ENCODE assay signal across 9 mouse cellular contexts in genomic region chr1:22805726-22806625, GRCm38 (mm10). TPM values are rescaled to one million over a fixed set of nuclear protein-coding genes. Genes with fewer than 3 reads are reported as not detected.
DNase-seq lines count a peak whose midpoint lies in the region; ATAC-seq lines count a peak whose summit lies in the region.
"Had no signal": no experiment of that assay in that cellular context is flagged by ENCODE, and none has a peak within 500 bp of the region (broad histone marks: within the 10 kb centered on the region; RNA-seq: fewer than 3 reads in every experiment).

Rims1 (minus strand) TSS chr1:22805994.

- intact Hi-C loops in heart, postnatal 25 days (cut with DNase I): loop anchor here (10.0 kb wide), 1 partner anchor 339 kb away; no protein-coding TSS in a partner anchor

- H3K9me3 ChIP-seq in hindbrain, embryonic 16.5 days (ENCODE audit: control insufficient read depth, low read length): no peaks in the 10 kb centered on the region
- H3K9me3 ChIP-seq in limb, embryonic 10.5 days (replicated peaks): no peaks in the 10 kb centered on the region
- H3K9me3 ChIP-seq in midbrain, embryonic 12.5 days: no peaks in the 10 kb centered on the region
- no peaks in the 10 kb centered on the region for H3K9me3 ChIP-seq in stomach, embryonic 14.5 days (ENCODE audit: control insufficient read depth, low read depth, low read length)

- DNase-seq in heart, adult 18-20 months: peak; percentile 22
- no peak for DNase-seq in heart, postnatal 25 days (ENCODE audit: low spot score)
- DNase-seq in cerebellum, postnatal 25 days: peak; percentile 90 to 91
- peak; percentile 25 to 39 for DNase-seq in frontal cortex, postnatal 25 days (ENCODE audit: low spot score in 2 of 2)
- peak; percentile 71 for DNase-seq in limb, embryonic 10.5 days (ENCODE audit: low spot score)

- peak; percentile 94 for ATAC-seq in hindbrain, embryonic 16.5 days
- ATAC-seq in midbrain, embryonic 12.5 days (ENCODE audit: low FRiP score, low read depth): peak; percentile 94
- peak; percentile 88 for ATAC-seq in stomach, embryonic 14.5 days (ENCODE audit: insufficient number of reproducible peaks, insufficient read depth, low FRiP score, low read depth)

- peak within 1 kb of the TSS; percentile 80 for H3K4me2 ChIP-seq in hindbrain, embryonic 16.5 days (ENCODE audit: low read length)
- H3K4me2 ChIP-seq in midbrain, embryonic 12.5 days (replicated peaks): peak within 1 kb of the TSS; percentile 82
- peak within 1 kb of the TSS; percentile 88 for H3K4me2 ChIP-seq in stomach, embryonic 14.5 days (replicated peaks; ENCODE audit: low read depth, low read length)

- peaks cover 18% of the 10 kb centered on the region for H3K4me1 ChIP-seq in hindbrain, embryonic 16.5 days (ENCODE audit: control insufficient read depth, insufficient read depth, low read depth, low read length)
- H3K4me1 ChIP-seq in limb, embryonic 10.5 days: peaks cover 10% of the 10 kb centered on the region
- peaks cover 11% of the 10 kb centered on the region; the same call in 1 of the 2 replicates for H3K4me1 ChIP-seq in midbrain, embryonic 12.5 days
- no peaks in the 10 kb centered on the region for H3K4me1 ChIP-seq in stomach, embryonic 14.5 days (ENCODE audit: control insufficient read depth, insufficient read depth, low read length)

- peak within 1 kb of the TSS; percentile 91 for H3K27ac ChIP-seq in hindbrain, embryonic 16.5 days (ENCODE audit: low read depth, low read length)
- H3K27ac ChIP-seq in limb, embryonic 10.5 days: peak within 1 kb of the TSS; percentile 85
- H3K27ac ChIP-seq in midbrain, embryonic 12.5 days (replicated peaks): peak within 1 kb of the TSS; percentile 80
- no peak within 1 kb of the TSS for H3K27ac ChIP-seq in stomach, embryonic 14.5 days (ENCODE audit: low read length)
- H3K27ac ChIP-seq: macrophage had no signal

- H3K9ac ChIP-seq in hindbrain, embryonic 16.5 days (ENCODE audit: low read depth, low read length): peak within 1 kb of the TSS; percentile 95
- H3K9ac ChIP-seq in midbrain, embryonic 12.5 days (replicated peaks): peak within 1 kb of the TSS; percentile 89
- H3K9ac ChIP-seq in stomach, embryonic 14.5 days (replicated peaks; ENCODE audit: low read depth, low read length): peak within 1 kb of the TSS; percentile 39

- H3K4me3 ChIP-seq in hindbrain, embryonic 16.5 days (ENCODE audit: low read length): peak within 1 kb of the TSS; percentile 58
- H3K4me3 ChIP-seq in limb, embryonic 10.5 days: peak within 1 kb of the TSS; percentile 72
- peak within 1 kb of the TSS; percentile 79 for H3K4me3 ChIP-seq in midbrain, embryonic 12.5 days
- H3K4me3 ChIP-seq in stomach, embryonic 14.5 days (ENCODE audit: low read depth, low read length): peak within 1 kb of the TSS; percentile 40

- WGBS in hindbrain, embryonic 16.5 days: under 1% methylated on average over 37 of the region's 76 CpGs
- WGBS in limb, embryonic 10.5 days: under 1% methylated on average over 49 of the region's 76 CpGs
- WGBS in midbrain, embryonic 12.5 days: under 1% methylated on average over 40 of the region's 76 CpGs
- WGBS in stomach, embryonic 14.5 days: 2% methylated on average over 71 of the region's 76 CpGs

- H3K36me3 ChIP-seq in hindbrain, embryonic 16.5 days (ENCODE audit: control insufficient read depth, insufficient read depth, low read length): no peaks in the 10 kb centered on the region
- no peaks in the 10 kb centered on the region for H3K36me3 ChIP-seq in limb, embryonic 10.5 days
- H3K36me3 ChIP-seq in midbrain, embryonic 12.5 days: no peaks in the 10 kb centered on the region
- H3K36me3 ChIP-seq in stomach, embryonic 14.5 days (ENCODE audit: control insufficient read depth, insufficient read depth, low read length): no peaks in the 10 kb centered on the region

- no peaks in the 10 kb centered on the region for H3K27me3 ChIP-seq in hindbrain, embryonic 16.5 days (replicated peaks; ENCODE audit: control insufficient read depth, insufficient read depth, low read length)
- peaks cover 32% of the 10 kb centered on the region for H3K27me3 ChIP-seq in limb, embryonic 10.5 days (ENCODE audit: low read depth, poor library complexity, severe bottlenecking)
- peaks cover 6% of the 10 kb centered on the region; the same call in 1 of the 2 replicates for H3K27me3 ChIP-seq in midbrain, embryonic 12.5 days
- no peaks in the 10 kb centered on the region for H3K27me3 ChIP-seq in stomach, embryonic 14.5 days (ENCODE audit: control insufficient read depth, insufficient read depth, low read length)

RNA-seq across cellular contexts. Expression of gene Rims1, which starts in this region (rescaled TPM):
- under 1 TPM; 0.35 to 0.39 TPM for total RNA-seq in heart, adult 18-20 months (2021)
- under 1 TPM; 0.18 to 0.20 TPM for total RNA-seq in heart, postnatal 25 days (2021)
- 13.8 and 16.3 TPM in 2 replicates for polyA plus RNA-seq in hindbrain, embryonic 16.5 days (2015; fragmentation: Nextera tagmentation; extraction: Ambion mirVana)
- polyA plus RNA-seq in limb, embryonic 10.5 days (2016; fragmentation: Nextera tagmentation; extraction: Ambion mirVana): 0.48 and 0.83 TPM in 2 replicates
- 7.3 and 7.7 TPM in 2 replicates for polyA plus RNA-seq in midbrain, embryonic 12.5 days (2016; fragmentation: Nextera tagmentation; extraction: Ambion mirVana)
- polyA plus RNA-seq in stomach, embryonic 14.5 days (2014; fragmentation: Nextera tagmentation; extraction: Ambion mirVana): 9.2 and 9.3 TPM in 2 replicates
- polyA plus RNA-seq: macrophage had no signal

Comparison
In these comparisons a context has a peak if more than half of its experiments do, and no peak if none do; other contexts are left out.
1. Peak in DNase-seq in heart, adult 18-20 months; RNA of the gene not detected or under 1 TPM.
2. Peak in DNase-seq, H3K4me3 ChIP-seq and H3K27ac ChIP-seq in limb, embryonic 10.5 days; RNA of the gene not detected or under 1 TPM.
3. H3K9ac ChIP-seq: peak in every context shown above with its lines; median percentile 95 in hindbrain, embryonic 16.5 days; 89 in midbrain, embryonic 12.5 days; 39 in stomach, embryonic 14.5 days.